Mouse (Mus musculus) Muller cell, postnatal 12 days (primary cell): ENCODE results near the gene Fam222b.

ENCODE experiments used
- DNase-seq: peaks from one replicate; pipeline ENCODE4 v3.0.0-alpha.2; 2015; ENCODE audit errors: inconsistent ontology term

The Fam222b gene

DNA sequence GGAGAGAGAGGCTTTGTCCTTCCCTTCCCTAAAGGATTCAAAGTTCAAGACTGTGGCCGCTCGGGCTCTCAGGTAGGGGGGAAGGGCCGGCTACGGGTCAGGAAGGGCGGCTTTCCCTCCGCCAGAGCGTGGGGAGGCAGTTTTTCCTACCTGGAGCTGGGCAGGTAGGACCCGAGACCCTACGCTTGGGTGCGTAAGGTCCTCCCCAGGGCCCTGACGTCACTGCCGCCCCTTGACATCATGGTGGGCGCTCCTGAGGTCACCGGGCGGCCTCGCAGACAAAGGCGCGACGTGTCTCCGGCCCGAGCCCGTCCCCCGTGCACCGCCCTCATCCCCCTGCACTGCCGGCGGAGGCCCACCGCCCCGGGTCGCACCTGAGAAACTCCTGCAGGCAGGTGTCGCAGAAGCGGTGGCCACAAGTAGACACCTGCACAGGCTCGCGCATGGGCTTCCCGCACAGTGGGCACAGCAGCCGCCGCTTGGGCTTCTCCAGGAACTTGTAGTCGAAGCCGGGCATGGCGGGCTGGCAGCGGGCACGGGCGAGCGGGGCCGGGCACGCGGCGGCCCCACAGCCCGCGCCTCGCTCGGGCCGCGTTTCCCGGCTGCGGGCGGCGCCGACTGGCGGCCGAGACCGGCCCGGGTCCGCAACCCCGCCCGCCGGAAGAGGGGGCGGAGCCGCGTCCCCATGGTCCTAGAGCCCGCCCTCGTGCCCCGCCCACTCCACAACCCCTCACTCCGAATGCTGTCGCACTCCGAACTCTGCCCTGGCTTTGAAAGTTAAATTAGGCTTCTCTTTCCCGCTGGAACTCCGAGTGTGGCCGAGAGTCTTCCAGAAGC lies 70.7 kb downstream of the Fam222b start, which contains the start of gene Traf4:
Traf4 (minus strand) TSS at position 666 of the 837 bp plus-strand sequence.
- peak; percentile 93 for DNase-seq

- peak; percentile 94 for DNase-seq
Observed at GRCm38 (mm10) chr11:78165761-78166109, 71.3 kb downstream of the Fam222b start.

DNA sequence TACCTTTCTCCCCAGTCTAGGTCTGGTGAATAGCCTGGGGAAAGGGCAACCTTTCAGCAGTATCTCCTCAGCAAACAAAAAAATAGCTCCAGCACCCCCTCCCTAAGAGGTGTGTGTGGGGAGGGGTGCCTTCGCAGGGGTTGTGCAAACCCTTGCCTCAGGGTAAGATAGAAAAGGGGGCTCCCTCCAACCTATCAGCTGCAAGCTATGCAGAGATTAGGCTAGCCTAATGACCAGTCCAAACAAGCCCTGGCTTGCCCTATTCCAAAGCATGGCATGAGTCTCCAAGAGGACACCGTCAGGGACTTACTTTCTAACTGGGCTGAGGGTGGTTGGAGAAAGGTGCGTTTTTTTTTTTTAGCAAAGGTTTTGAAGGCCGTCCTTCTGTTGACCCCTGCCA lies 71.7 kb downstream of the Fam222b start:
- no peak for DNase-seq

GRCm38 (mm10) chr11:78166640-78167039 lies 72.2 kb downstream of the Fam222b start:
- DNase-seq: no peak

- DNase-seq: no peak
Observed at GRCm38 (mm10) chr11:78167257-78167959, 72.9 kb downstream of the Fam222b start.

- DNase-seq: no peak
Observed at GRCm38 (mm10) chr11:78168541-78169468, 74.3 kb downstream of the Fam222b start.

GRCm38 (mm10) chr11:78170306-78170705 lies 75.8 kb downstream of the Fam222b start:
- DNase-seq: no peak

- no peak for DNase-seq
Observed at GRCm38 (mm10) chr11:78171328-78171727, 76.9 kb downstream of the Fam222b start.

DNA sequence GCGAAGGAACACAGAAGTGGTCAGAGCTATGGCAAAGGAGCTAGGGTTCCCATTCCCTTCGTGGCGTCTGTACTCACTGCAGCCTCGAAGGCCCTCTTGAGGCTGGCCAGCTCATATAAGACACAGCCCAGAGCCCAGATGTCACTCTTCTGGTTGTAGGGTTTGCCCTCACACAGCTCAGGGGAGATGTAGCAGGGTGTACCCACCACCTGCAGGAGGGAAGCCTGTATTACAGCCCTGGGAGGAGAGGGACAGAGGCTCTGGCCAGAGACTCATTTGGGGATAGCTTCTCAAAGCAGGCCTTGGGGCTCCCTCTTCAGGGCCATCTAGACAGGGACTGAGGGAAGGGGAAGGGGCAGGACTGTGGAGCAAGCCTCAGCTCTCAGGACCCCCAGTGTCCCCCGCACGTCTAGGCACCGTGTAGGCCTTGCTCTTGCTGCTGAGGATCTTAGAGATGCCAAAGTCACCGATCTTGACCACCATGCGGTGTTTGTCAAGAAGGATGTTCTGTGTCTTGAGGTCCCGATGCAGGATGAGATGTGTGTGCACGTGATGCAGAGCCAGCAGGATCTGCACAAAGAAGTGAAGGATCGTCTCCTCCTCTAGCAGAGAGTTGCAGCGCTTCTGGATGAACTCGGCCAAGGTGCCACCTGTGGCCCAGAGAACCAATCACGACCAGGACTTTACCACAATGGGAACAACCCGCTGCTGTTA lies 77.7 kb downstream of the Fam222b start:
- peak; percentile 20 for DNase-seq

DNA sequence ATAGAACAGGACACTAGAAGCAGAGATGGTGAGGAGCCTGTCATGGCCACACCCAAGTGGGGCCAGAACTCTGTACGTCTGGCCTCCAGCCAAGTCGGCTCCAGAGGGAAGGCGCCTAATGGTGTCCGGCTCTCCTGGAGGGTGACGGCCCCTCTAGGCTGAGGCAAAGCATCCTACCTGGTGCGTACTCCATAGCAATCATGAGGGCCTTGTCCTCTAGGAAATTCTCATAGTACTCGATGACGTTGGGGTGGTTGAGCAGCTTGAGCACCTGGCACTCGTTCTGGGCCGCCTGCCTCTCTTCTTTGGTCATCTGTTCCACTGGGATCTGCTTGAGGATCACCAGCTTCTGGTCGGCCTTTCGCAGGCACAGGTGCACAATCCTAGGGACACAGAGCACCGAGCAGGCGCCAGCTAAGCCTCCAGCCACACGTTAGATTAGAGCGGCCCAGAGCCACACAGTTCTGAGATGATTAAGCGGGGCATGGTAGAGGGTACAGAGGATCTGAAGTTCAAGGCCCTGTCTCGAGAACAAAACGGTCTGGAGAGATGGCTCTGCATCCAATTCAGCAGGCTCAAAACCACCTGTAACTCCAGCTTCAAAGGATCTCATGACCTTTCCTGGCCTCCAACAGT lies 78.4 kb downstream of the Fam222b start:
- no peak for DNase-seq

DNA sequence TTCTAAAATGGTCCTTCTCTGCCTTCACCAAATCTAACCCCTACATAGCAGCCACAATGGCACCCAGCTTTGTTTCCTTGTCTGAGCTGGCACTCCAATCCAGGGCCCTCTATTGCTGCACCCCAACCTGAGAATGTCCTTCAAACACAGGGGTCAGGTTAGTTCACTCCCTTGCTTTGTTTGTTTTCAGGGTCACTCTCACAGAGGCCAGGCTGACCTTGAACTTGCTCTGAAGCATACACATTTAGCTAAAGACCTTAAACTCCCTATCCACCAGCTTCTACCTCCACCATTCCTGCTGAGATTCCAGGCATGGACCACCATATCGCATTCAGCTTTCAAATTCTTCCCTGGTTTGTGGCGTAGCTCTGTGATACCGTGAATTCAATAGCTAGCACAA lies 80.0 kb downstream of the Fam222b start:
- DNase-seq: no peak

- no peak for DNase-seq
Observed at GRCm38 (mm10) chr11:78175771-78176401, 81.4 kb downstream of the Fam222b start.

DNA sequence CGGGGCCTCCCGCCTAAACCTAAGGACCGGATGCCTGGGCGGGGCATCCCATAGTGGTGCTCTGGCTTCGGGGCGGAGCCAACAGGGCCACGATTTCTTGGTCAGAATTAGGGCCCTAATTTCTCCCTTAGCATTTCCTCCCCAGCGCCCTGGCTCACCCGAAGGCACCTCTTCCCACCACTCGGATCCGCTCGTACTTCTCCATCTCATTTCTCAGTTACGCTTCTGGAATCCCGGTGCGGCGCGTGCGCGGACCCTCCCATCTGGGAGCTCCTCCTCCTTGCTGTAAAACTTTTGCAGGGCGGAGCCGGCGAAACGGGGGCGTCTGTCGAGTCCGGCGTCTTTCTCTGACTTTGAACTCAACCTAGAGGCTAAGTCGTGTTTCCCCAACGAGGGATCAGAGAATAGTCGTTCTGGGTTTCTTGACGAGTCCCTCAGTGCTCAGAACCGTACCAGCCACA lies 82.0 kb downstream of the Fam222b start, which contains the start of the genes Nek8 and Tlcd1:
Nek8 (minus strand) TSS at position 274 of the 461 bp plus-strand sequence.
Tlcd1 (plus strand) TSS at position 310 of the 461 bp plus-strand sequence.
- peak; percentile 96 for DNase-seq

- no peak for DNase-seq
Observed at GRCm38 (mm10) chr11:78176905-78177331, 82.5 kb downstream of the Fam222b start.

GRCm38 (mm10) chr11:78177437-78177836 lies 83.0 kb downstream of the Fam222b start:
- DNase-seq: peak; percentile 70

DNA sequence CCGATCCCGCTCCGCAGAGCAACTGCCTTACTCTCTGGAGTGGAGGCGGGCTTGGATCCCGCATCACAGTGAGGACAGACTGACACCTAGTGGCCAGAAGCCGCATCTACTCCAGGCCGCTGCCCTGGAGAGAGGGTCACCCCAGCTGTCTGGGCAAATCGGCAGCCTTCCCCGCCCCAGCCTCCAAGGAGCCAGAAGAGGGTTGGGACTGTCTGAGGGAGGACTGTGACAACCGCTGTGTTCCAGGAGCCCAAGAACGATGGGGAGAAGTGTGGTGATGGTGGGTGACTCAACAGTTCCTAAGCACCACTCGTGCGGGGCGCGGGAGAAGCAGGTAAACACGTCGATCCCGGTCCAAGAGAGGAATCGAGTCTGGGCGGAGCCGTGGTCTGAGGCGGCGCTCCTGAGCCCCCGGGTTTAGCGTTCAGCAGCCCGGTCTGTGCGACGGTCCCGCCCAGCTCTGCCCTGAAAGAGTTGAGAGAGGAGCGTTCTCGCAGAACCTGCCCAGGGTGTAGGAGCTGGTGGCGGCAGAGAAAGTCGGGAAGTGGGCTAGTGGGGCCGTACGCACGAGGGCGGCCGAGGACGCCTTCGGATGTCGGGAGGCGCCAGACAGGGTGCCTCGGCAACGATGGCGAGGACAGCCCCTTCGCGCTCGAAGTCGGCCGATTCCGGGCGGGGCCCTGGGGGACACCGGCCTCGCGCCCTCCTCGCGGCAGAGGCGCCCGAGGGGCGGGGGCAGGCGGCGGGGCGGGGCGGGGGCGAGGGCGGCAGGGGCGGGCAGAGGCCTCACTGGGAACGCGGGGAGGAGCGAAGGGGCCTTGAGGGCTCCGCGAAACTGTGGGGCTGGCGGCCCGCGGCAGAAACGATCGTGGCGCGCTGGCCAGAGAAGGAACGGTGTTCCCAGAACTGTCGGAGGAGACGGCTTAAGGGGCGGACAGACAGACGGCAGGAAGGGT lies 83.7 kb downstream of the Fam222b start:
- peak; percentile 97 for DNase-seq

- DNase-seq: peak; percentile 73
Observed at GRCm38 (mm10) chr11:78178859-78179437, 84.5 kb downstream of the Fam222b start.

- DNase-seq: no peak
Observed at GRCm38 (mm10) chr11:78179438-78179999, 85.1 kb downstream of the Fam222b start.
